Mouse (Mus musculus) heart, adult 2 months (tissue): ENCODE measurements around the gene Slc39a13.

ENCODE experiments used
- CTCF ChIP-seq: fragments of 200-600 bp; IDR thresholded peaks from 2 replicates; pipeline ENCODE4 v1.8.1; 2022; ENCODE audit warnings: antibody characterized with exemption, mild to moderate bottlenecking, moderate library complexity
- POLR2A ChIP-seq: fragments of 200-500 bp; IDR thresholded peaks from 2 replicates; pipeline ENCODE4 v1.6.1; 2011; ENCODE audit warnings: mild to moderate bottlenecking, low read depth, low read length, control low read depth; ENCODE audit not compliant: insufficient read depth

DNA sequence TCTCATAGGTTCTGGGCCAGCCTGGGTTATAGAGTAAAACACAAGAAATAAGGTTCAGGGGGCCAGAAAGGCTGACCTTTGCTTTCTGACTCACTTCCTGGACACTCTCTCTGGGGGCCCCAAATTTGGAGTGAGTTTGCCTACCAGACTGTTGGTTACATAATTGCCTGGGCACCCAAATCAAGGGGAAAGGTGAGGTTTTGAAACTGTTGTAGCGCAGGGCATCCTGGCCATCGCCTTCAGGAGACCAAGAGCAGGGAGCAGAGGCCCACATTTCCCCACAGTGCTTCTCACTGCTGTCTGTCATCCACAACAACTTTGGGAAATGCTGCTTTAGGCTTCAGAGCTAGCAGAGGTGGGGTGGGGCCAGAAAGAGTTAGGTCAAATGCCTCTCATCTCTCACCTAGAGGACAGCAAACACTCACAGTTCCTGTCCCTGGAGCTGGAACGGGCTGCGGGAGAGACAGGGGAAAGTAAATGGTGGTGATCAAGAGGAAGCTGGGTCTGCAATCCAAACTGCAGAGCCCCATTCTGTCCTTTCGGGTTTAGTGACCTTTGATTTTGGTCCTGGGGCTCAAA lies 39.7 kb upstream of the Slc39a13 start:
- TF ChIP-seq CTCF (no peak), POLR2A (no peak)
